Mouse (Mus musculus): ENCODE results near the gene Kif11. TPM values are rescaled to one million over a fixed set of nuclear protein-coding genes. Genes with fewer than 3 reads are reported as not detected.

Kif11 gene
- polyA plus RNA-seq, 1 experiment from 2014 or later = 77.0 TPM

DNA sequence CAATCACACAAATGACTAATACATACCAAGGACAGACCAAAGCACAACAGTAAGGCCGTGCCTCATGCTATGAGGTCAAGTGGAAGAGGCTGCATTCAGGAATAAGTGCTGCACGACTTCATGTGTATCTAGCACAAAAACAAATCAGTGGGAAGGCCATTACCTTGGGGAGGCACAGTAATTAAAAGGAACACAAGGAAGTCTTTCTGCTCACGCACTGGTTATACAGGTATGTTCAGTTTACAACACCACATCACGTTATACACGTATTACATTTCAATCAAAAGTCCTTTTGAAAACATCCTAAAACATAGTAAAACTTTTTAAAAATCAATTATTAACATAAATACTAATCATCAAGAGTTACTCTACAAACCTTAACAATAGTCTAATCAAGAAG, 32.3 kb upstream of the Kif11 start:
- Histone ChIP-seq H3K27ac (ENCODE audit: low read depth, low read length) (no peak overlapping the region), H3K27me3 (replicated peaks; ENCODE audit: control insufficient read depth, insufficient read depth, low read length) (no peaks in the 10 kb centered on the region), H3K9me3 (ENCODE audit: control insufficient read depth, low read length) (no peaks in the 10 kb centered on the region), H3K4me1 (replicated peaks; ENCODE audit: control insufficient read depth, insufficient read depth, low read length) (no peaks in the 10 kb centered on the region), H3K9ac (ENCODE audit: low read depth, low read length) (no peak overlapping the region), H3K36me3 (ENCODE audit: control insufficient read depth, insufficient read depth, low read length) (no peaks in the 10 kb centered on the region), H3K4me2 (no peak overlapping the region), H3K4me3 (ENCODE audit: low read depth, low read length) (no peak overlapping the region)
- ATAC-seq (replicated peaks; ENCODE audit: low FRiP score) (no peak), DNase-seq (ENCODE audit: low spot score) (no peak)
- 77% methylated on average over 5 of the region's 5 CpGs for WGBS

DNA sequence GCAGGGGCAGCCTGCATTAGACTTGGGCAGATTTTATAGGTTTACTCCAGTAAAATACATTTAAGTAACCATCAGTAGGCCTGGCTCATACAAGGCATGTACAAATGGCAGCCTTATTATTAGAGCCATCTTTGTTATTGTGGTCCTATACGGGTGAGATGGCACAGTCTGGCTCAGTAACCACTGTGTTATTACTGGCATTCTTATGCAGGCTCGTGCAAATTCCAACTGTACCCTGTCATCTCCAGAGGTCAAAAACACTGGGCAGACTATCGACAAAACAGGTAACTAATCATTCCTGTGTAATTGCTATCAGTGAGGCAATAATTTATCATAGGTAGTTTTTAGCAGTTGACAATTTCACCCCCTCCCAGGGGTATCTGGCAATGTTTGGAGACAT, 29.9 kb upstream of the Kif11 start:
- Histone ChIP-seq H3K36me3 (ENCODE audit: control insufficient read depth, insufficient read depth, low read length) (no peaks in the 10 kb centered on the region), H3K27me3 (replicated peaks; ENCODE audit: control insufficient read depth, insufficient read depth, low read length) (no peaks in the 10 kb centered on the region), H3K9me3 (ENCODE audit: control insufficient read depth, low read length) (no peaks in the 10 kb centered on the region), H3K27ac (ENCODE audit: low read depth, low read length) (no peak overlapping the region), H3K4me2 (no peak overlapping the region), H3K4me3 (ENCODE audit: low read depth, low read length) (no peak overlapping the region), H3K4me1 (replicated peaks; ENCODE audit: control insufficient read depth, insufficient read depth, low read length) (no peaks in the 10 kb centered on the region), H3K9ac (ENCODE audit: low read depth, low read length) (no peak overlapping the region)
- 78% methylated on average over 3 of the region's 3 CpGs for WGBS
- ATAC-seq (replicated peaks; ENCODE audit: low FRiP score) = no peak
- DNase-seq (ENCODE audit: low spot score) = no peak

DNA sequence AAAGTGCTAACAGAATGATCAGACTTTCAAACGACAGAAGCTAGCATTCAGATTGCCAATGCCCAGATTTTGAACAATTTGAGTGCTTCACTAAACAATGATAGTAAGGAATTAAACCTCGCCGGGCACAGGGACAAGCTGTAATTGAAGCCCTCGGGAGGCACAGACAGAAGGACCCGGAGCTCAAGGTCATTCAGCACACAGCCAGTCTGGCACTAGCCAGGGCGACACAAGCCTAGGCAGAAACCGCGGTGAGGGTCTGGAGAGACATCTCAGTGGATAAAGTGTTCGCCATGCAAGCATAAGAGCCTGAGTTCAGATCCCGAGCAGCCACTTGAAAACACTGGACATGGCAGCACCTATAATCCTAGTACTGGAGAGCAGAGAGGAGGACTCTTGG, 27.9 kb upstream of the Kif11 start:
- ATAC-seq (replicated peaks; ENCODE audit: low FRiP score) = no peak
- 86% methylated on average over 10 of the region's 10 CpGs for WGBS
- H3K4me2 ChIP-seq = no peak overlapping the region

GRCm38 (mm10) chr19:37348952-37349351, 27.3 kb upstream of the Kif11 start:
- no peak overlapping the region for H3K27ac ChIP-seq (ENCODE audit: low read depth, low read length)
- H3K9me3 ChIP-seq (ENCODE audit: control insufficient read depth, low read length) = 0 out of 2 replicates have a peak, but pooled peaks cover 2% of the 10 kb centered on the region

More for the DNA sequence above, 27.9 kb upstream of the Kif11 start:
- no peaks in the 10 kb centered on the region for H3K4me1 ChIP-seq (replicated peaks; ENCODE audit: control insufficient read depth, insufficient read depth, low read length)
- H3K9ac ChIP-seq (ENCODE audit: low read depth, low read length) = no peak overlapping the region
- no peak overlapping the region for H3K27ac ChIP-seq (ENCODE audit: low read depth, low read length)
- H3K27me3 ChIP-seq (replicated peaks; ENCODE audit: control insufficient read depth, insufficient read depth, low read length) = no peaks in the 10 kb centered on the region
- H3K9me3 ChIP-seq (ENCODE audit: control insufficient read depth, low read length) = 0 out of 2 replicates have a peak, but pooled peaks cover 2% of the 10 kb centered on the region
- H3K4me3 ChIP-seq (ENCODE audit: low read depth, low read length) = no peak overlapping the region
- H3K36me3 ChIP-seq (ENCODE audit: control insufficient read depth, insufficient read depth, low read length) = peaks cover 6% of the 10 kb centered on the region
- no peak for DNase-seq (ENCODE audit: low spot score)

GRCm38 (mm10) chr19:37352756-37353155, 23.4 kb upstream of the Kif11 start:
- DNase-seq (ENCODE audit: low spot score) (no peak), ATAC-seq (replicated peaks; ENCODE audit: low FRiP score) (no peak)
- WGBS = 91% methylated on average over 3 of the region's 3 CpGs
- H3K27ac ChIP-seq (ENCODE audit: low read depth, low read length) = no peak overlapping the region
- peaks cover 4% of the 10 kb centered on the region; the same call in 1 of the 2 replicates for H3K4me1 ChIP-seq (replicated peaks; ENCODE audit: control insufficient read depth, insufficient read depth, low read length)
- 0 out of 2 replicates have a peak, but pooled peaks cover 2% of the 10 kb centered on the region for H3K9me3 ChIP-seq (ENCODE audit: control insufficient read depth, low read length)
- H3K4me2 ChIP-seq = no peak overlapping the region
- H3K27me3 ChIP-seq (replicated peaks; ENCODE audit: control insufficient read depth, insufficient read depth, low read length) = no peaks in the 10 kb centered on the region
- H3K36me3 ChIP-seq (ENCODE audit: control insufficient read depth, insufficient read depth, low read length) = peaks cover 8% of the 10 kb centered on the region
- H3K4me3 ChIP-seq (ENCODE audit: low read depth, low read length) = no peak overlapping the region
- H3K9ac ChIP-seq (ENCODE audit: low read depth, low read length) = no peak overlapping the region

More at GRCm38 (mm10) chr19:37348952-37349351, 27.3 kb upstream of the Kif11 start:
- DNase-seq (ENCODE audit: low spot score) = no peak
- no peak for ATAC-seq (replicated peaks; ENCODE audit: low FRiP score)
- Histone ChIP-seq H3K27me3 (replicated peaks; ENCODE audit: control insufficient read depth, insufficient read depth, low read length) (no peaks in the 10 kb centered on the region), H3K4me2 (no peak overlapping the region), H3K9ac (ENCODE audit: low read depth, low read length) (no peak overlapping the region), H3K36me3 (ENCODE audit: control insufficient read depth, insufficient read depth, low read length) (peaks cover 8% of the 10 kb centered on the region), H3K4me1 (replicated peaks; ENCODE audit: control insufficient read depth, insufficient read depth, low read length) (peaks cover 4% of the 10 kb centered on the region; the same call in 1 of the 2 replicates), H3K4me3 (ENCODE audit: low read depth, low read length) (no peak overlapping the region)

- H3K27ac ChIP-seq (ENCODE audit: low read depth, low read length) = no peak overlapping the region
- H3K4me1 ChIP-seq (replicated peaks; ENCODE audit: control insufficient read depth, insufficient read depth, low read length) = peaks cover 4% of the 10 kb centered on the region; the same call in 1 of the 2 replicates
- ATAC-seq (replicated peaks; ENCODE audit: low FRiP score) = no peak
- H3K9me3 ChIP-seq (ENCODE audit: control insufficient read depth, low read length) = 0 out of 2 replicates have a peak, but pooled peaks cover 2% of the 10 kb centered on the region
- H3K4me3 ChIP-seq (ENCODE audit: low read depth, low read length) = no peak overlapping the region
- WGBS = 93% methylated on average over 6 of the region's 6 CpGs
- no peak overlapping the region for H3K4me2 ChIP-seq
- H3K27me3 ChIP-seq (replicated peaks; ENCODE audit: control insufficient read depth, insufficient read depth, low read length) = no peaks in the 10 kb centered on the region
- H3K9ac ChIP-seq (ENCODE audit: low read depth, low read length) = no peak overlapping the region
- DNase-seq (ENCODE audit: low spot score) = no peak
- H3K36me3 ChIP-seq (ENCODE audit: control insufficient read depth, insufficient read depth, low read length) = peaks cover 8% of the 10 kb centered on the region
These were observed 22.9 kb upstream of the Kif11 start for GRCm38 (mm10) chr19:37353331-37353730.

DNA sequence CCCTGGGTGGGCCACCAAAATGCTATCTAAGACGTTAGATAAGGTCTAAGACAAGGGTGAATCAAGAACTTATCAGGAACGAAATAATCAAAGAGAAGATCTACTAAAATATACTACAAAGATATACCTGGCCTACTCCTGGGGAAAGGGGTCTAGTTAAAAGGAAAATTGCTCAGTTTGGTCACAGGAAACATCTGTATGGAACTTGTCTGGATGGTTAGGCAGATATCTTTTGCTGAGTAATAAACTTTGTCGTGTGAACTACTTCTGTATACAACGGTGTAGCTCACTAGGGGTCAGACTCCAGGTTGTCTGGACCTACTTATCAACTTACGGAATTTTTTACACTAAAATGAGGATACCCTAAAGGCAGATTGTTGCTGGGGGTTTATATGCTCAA, 16.2 kb upstream of the Kif11 start:
- Histone ChIP-seq H3K9me3 (ENCODE audit: control insufficient read depth, low read length) (no peaks in the 10 kb centered on the region), H3K4me1 (replicated peaks; ENCODE audit: control insufficient read depth, insufficient read depth, low read length) (peaks cover 9% of the 10 kb centered on the region; the same call in 1 of the 2 replicates), H3K27me3 (replicated peaks; ENCODE audit: control insufficient read depth, insufficient read depth, low read length) (no peaks in the 10 kb centered on the region), H3K9ac (ENCODE audit: low read depth, low read length) (no peak overlapping the region), H3K36me3 (ENCODE audit: control insufficient read depth, insufficient read depth, low read length) (no peaks in the 10 kb centered on the region), H3K4me2 (no peak overlapping the region; the same call in 1 of the 2 replicates), H3K27ac (ENCODE audit: low read depth, low read length) (no peak overlapping the region), H3K4me3 (ENCODE audit: low read depth, low read length) (no peak overlapping the region)
- ATAC-seq (replicated peaks; ENCODE audit: low FRiP score) (no peak), DNase-seq (ENCODE audit: low spot score) (no peak)
- WGBS = 41% methylated on average over 5 of the region's 5 CpGs

DNA sequence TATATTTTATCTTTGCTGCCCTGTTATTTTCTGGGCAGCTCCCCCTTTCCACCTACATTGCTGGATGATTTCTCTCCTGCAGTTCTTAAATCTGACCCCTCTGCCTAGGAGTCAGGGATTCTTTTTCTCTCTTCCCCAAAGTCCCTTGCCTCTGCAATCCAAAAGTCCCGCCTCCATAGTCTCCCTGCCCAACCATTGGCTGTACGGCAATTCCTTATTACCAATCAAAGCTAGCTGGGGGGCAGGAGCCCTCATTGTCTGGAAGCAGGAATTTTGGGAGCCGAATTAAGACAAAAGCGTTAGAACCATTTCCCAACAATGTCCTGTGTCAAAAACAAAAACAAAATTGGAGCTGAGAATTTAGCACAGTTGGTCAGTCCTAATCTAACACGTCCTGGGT, 13.7 kb upstream of the Kif11 start:
- no peak for DNase-seq (ENCODE audit: low spot score)
- Histone ChIP-seq H3K27ac (ENCODE audit: low read depth, low read length) (no peak overlapping the region), H3K9me3 (ENCODE audit: control insufficient read depth, low read length) (no peaks in the 10 kb centered on the region), H3K4me3 (ENCODE audit: low read depth, low read length) (no peak overlapping the region), H3K9ac (ENCODE audit: low read depth, low read length) (no peak overlapping the region), H3K36me3 (ENCODE audit: control insufficient read depth, insufficient read depth, low read length) (no peaks in the 10 kb centered on the region), H3K27me3 (replicated peaks; ENCODE audit: control insufficient read depth, insufficient read depth, low read length) (no peaks in the 10 kb centered on the region), H3K4me2 (no peak overlapping the region), H3K4me1 (replicated peaks; ENCODE audit: control insufficient read depth, insufficient read depth, low read length) (peaks cover 9% of the 10 kb centered on the region; the same call in 1 of the 2 replicates)
- WGBS = 43% methylated on average over 5 of the region's 5 CpGs
- no peak for ATAC-seq (replicated peaks; ENCODE audit: low FRiP score)

DNA sequence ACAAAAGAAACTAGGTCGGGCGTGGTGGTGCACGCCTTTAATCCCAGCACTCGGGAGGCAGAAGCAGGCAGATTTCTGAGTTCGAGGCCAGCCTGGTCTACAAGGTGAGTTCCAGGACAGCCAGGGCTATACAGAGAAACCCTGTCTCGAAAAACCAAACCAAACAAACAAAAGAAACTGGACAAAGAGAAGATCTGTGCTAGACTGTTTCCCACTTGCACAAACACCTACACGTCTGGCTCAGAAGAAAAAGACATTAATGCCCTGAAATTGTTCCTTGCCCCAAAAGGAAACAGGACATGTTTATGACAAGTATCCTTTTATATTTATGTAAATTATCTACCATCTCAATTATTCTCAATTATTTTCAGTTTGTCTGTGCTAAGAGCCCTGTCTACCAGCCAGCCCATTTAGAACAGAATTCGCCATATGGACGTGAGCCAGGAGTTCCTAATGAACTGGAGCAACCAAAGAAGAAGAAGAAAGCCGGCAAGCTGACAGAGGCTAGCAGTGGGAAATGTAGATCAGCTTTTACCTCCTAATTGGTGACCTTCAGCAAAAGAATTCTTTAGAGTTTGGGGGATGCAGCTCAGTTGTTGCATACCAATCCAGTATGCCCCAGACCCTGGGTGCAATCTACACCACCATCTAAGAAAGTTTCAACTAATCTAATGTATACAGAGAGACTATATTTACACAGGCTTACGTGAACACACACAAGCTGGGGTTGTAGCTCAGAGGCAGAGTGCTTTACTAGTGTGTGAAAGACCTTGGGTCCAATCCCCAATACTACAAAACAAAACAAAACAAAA, 12.9 kb upstream of the Kif11 start:
- H3K27me3 ChIP-seq (replicated peaks; ENCODE audit: control insufficient read depth, insufficient read depth, low read length) = no peaks in the 10 kb centered on the region
- H3K9me3 ChIP-seq (ENCODE audit: control insufficient read depth, low read length) = no peaks in the 10 kb centered on the region
- ATAC-seq (replicated peaks; ENCODE audit: low FRiP score) = no peak
- no peak overlapping the region for H3K4me3 ChIP-seq (ENCODE audit: low read depth, low read length)
- H3K9ac ChIP-seq (ENCODE audit: low read depth, low read length) = no peak overlapping the region
- whole genome bisulfite sequencing = 76% methylated on average over 11 of the region's 11 CpGs
- no peak overlapping the region for H3K4me2 ChIP-seq
- H3K4me1 ChIP-seq (replicated peaks; ENCODE audit: control insufficient read depth, insufficient read depth, low read length) = peaks cover 9% of the 10 kb centered on the region; the same call in 1 of the 2 replicates
- no peaks in the 10 kb centered on the region for H3K36me3 ChIP-seq (ENCODE audit: control insufficient read depth, insufficient read depth, low read length)
- H3K27ac ChIP-seq (ENCODE audit: low read depth, low read length) = no peak overlapping the region
- no peak for DNase-seq (ENCODE audit: low spot score)
